Mouse (Mus musculus): ENCODE results near the gene Ctf2.

Ctf2 gene

GRCm38 (mm10) chr7:127759716-127760115 is 27.8 kb upstream of the Ctf2 start:
- no peak for DNase-seq

GRCm38 (mm10) chr7:127753741-127754140 is 21.8 kb upstream of the Ctf2 start:
- DNase-seq, result no peak

GRCm38 (mm10) chr7:127753158-127753557 is 21.2 kb upstream of the Ctf2 start:
- DNase-seq, result no peak

GRCm38 (mm10) chr7:127752069-127752468 is 20.1 kb upstream of the Ctf2 start:
- DNase-seq, result no peak

GRCm38 (mm10) chr7:127751619-127752018 is 19.7 kb upstream of the Ctf2 start:
- no peak for DNase-seq

- DNase-seq, result peak in 1 of 2 experiments; percentile 58
Observed at GRCm38 (mm10) chr7:127750131-127751127, 18.5 kb upstream of the Ctf2 start.

GRCm38 (mm10) chr7:127748235-127748560 is 16.2 kb upstream of the Ctf2 start:
- no peak for DNase-seq

GRCm38 (mm10) chr7:127747559-127748234 is 15.7 kb upstream of the Ctf2 start:
- no peak for DNase-seq

- DNase-seq, result peak in 1 of 2 experiments; percentile 35
Observed at GRCm38 (mm10) chr7:127746494-127747491, 14.8 kb upstream of the Ctf2 start.

- DNase-seq, result peak; percentile 98 to 99
Observed at GRCm38 (mm10) chr7:127745652-127746493, 13.9 kb upstream of the Ctf2 start.

GRCm38 (mm10) chr7:127745251-127745651 is 13.3 kb upstream of the Ctf2 start:
- DNase-seq, result peak; percentile 95 to 97

GRCm38 (mm10) chr7:127744366-127745045 is 12.5 kb upstream of the Ctf2 start, which contains the start of gene Fbxl19:
Gene Fbxl19 (plus strand): TSS chr7:127744543.
- peak; percentile 74 to 84 for DNase-seq

- DNase-seq, result no peak
Observed at GRCm38 (mm10) chr7:127730170-127730569, 1.8 kb downstream of the Ctf2 start.

- DNase-seq, result no peak
Observed at GRCm38 (mm10) chr7:127727898-127728297, 4.1 kb downstream of the Ctf2 start.

- DNase-seq, result no peak
Observed at GRCm38 (mm10) chr7:127725924-127726323, 6.0 kb downstream of the Ctf2 start.

- no peak for DNase-seq
Observed at GRCm38 (mm10) chr7:127725490-127725889, 6.5 kb downstream of the Ctf2 start.

GRCm38 (mm10) chr7:127719258-127719657 is 12.7 kb downstream of the Ctf2 start:
- DNase-seq, result no peak

- DNase-seq, result no peak
Observed at GRCm38 (mm10) chr7:127718339-127718738, 13.6 kb downstream of the Ctf2 start.

GRCm38 (mm10) chr7:127716992-127717391 is 15.0 kb downstream of the Ctf2 start:
- DNase-seq, result peak; percentile 65 to 77

GRCm38 (mm10) chr7:127714816-127715215 is 17.1 kb downstream of the Ctf2 start:
- DNase-seq, result no peak

Measured in kidney, adult 8-10 months (tissue).